Mouse (Mus musculus) ES-CJ7 (cell line): Measurements from ENCODE around the gene Gng2.

ENCODE experiments used
- DNase-seq: peaks from one replicate; pipeline ENCODE4 v3.0.0; 2011; ENCODE audit warnings: low read depth, low spot score

Gng2 gene

DNA sequence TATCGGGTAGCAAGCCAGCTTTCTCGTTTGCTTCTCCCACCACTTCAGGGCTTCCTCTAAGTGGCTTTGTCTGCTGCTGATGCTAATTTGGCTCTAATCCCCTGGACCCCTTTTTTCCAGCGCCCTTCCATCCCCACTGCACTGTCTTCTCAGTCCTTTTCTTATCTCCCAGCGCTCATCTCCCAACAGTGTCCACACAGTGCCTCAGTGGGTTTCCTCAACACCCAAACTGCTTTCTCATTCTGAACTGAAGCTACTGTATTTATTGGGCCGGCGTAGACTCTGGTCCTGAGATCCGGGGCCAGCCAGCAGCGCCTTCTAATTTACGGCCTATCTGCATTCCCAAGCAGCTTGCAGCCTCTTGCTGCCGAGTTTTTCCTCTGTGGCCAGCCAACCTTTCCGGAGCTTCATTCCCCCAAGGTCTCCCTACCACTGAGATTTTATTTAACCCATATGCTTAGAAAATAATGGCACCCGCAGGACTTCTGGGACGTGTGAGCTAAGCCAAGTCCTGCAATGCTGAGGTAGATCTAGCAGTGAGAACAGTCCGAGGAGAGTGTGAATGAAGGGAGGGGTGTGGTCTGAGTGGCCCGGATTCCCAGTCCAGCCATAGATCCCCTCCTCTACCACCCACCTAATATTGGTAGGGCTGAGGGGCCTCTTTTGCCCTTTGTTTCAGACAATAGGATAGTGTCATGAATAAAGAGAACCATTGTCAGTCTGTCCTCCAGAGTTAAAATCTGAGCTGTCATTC, at the start of gene Gng2:
Gene Gng2 (minus strand): TSS at position 357 of the 754 bp plus-strand sequence.
- no peak for DNase-seq

- DNase-seq = peak; percentile 30
Observed at GRCm38 (mm10) chr14:20024888-20025719, 47.7 kb upstream of the Gng2 start.

- DNase-seq = no peak
Observed at GRCm38 (mm10) chr14:20023939-20024338, 46.5 kb upstream of the Gng2 start.

GRCm38 (mm10) chr14:20019486-20019885, 42.1 kb upstream of the Gng2 start:
- DNase-seq = no peak

DNA sequence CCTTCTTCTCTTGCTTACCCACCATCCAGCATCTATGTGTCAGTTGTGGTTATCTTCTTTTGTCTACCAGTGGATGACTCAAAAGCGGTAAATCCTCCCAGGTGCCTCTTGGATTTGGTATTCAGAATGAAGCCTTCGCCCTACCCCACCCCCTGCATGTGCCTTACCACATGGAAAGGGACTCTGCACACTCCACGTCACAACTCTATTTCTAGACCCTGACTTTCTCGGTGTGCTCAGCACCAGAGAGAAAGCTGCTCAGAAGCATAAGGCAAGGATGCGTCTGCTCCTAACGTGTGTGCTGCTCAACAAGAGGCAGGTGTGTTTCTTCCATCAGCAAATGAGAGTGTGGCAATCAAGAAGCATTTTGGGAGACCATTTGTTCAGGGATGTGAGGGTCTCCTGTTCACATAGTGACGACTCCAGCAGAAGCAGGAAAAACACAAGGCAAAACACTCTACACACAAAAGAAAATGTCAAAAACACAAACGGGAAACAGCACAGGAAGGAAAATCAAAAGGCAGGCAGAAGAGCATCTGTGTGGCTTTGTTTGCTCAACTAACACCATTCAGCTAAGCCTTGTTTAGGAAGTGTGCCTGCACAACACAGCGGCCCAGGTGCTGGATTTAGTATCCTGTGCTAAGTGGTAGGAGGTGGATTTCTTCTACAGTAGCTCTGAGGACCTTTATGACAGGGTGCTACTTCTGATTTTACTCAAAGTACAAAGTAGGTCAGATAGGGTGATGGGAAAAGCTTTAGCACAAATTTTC, 35.3 kb upstream of the Gng2 start:
- DNase-seq = no peak

DNA sequence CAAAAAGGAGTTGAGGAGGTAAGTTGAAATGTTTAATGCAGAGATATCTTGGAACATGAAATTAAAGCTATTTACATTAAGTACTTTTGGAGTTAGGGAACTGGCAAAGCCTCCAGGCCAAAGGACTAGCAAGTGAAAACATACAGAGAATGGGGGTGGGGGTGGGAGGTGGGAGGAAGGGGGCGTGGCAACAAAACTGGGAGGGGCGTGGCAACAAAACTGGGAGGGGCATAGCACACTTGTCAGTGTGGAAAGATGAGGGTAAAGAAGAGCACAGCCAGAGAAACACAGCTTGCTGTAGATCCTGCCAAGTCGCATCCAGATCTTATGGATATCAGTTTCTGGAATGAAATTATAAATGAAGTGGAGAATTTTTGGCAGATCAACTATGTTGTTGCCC, 30.0 kb upstream of the Gng2 start:
- DNase-seq = no peak

DNA sequence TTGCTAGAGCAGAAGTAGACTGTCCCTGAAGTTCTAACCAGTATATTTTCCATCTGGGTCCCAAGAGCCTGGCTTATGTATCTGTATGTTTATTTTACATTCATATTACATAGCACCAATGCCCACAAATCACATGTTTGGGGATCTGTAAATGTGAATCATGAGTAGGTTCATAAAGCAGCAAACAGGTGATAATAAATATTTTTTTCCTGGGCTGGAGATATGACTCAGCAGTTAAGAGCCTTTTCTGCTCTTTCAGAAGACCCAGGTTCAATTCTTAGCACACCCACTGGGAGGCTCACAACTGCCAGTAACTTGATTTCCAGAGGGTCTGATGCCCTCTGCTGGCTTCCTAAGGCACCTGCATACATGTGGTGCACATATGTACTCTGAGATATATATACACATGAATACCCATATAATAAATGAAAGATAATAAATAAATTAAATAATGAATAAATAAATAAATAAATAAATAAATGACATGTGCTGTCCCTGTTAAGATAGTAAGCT, 27.4 kb upstream of the Gng2 start:
- peak; percentile 73 for DNase-seq

GRCm38 (mm10) chr14:19996853-19997252, 19.4 kb upstream of the Gng2 start:
- peak; percentile 52 for DNase-seq

GRCm38 (mm10) chr14:19995943-19996342, 18.5 kb upstream of the Gng2 start:
- no peak for DNase-seq

- DNase-seq = peak; percentile 56
Observed at GRCm38 (mm10) chr14:19994068-19994467, 16.6 kb upstream of the Gng2 start.

DNA sequence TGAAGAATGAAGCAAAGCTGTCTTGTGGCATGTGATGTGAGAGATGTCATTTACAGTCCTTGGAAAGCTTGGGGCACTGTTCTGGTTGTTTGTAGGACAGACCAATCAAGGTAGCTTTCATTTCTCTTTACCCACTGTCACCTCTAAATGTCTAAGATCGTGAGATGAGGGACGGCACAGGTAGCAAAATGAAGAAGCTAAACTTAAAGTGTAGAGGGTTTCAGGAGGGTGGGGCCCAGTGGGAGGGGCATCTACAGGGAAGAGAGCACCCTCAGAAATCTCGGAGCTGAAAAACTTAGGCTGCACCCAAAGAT, 16.1 kb upstream of the Gng2 start:
- no peak for DNase-seq

DNA sequence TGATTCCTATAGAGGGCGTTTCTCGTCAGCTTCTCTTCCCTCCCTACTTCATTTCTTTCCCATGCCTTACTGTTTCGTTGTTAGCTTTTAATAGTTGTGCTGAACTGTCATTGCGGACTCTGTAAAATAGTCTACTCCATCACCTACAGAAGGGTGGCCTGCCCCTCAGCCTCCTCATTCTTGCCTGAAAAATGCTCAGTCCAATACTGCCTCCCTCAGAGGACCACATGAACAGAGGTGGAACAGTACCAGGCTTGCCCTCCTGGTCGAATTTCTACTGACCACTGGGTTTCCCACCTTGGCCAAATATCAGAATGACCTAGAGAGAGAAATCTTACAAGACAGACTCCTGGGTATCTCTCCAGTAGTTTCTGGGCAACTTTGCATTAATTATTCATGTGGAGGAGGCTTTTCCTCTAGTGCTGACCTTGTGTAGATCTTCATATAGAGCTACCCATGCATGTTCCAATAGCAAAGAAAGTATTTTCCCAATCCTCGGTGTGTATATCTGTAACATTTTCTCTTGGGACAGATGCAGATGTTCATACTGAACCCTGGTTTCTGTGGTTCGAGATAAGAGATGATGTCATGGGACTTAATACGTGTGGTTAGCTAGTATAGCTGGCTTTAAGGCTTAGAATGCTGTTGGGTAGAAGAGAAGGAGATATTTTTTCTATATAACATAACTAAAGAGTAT, 15.6 kb upstream of the Gng2 start:
- DNase-seq = no peak

DNA sequence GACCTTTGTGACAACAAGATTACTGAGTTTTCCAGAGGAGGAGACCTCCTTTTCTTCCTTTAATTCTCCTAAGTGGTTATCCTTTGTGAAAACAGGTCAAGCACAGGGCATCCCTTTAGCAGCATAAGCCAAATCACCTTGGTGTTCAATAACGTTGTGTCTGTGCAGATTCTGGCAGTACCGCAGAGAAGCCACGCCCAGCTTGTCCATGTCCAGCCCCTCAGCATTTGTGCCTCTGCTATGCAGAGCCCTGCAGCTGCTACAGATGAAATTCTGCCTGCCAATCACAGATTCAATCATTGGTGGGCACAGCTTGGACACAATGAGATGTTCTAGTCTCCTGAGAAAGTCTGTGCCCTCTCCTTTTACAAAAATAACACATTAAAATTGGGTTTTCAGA, 14.4 kb upstream of the Gng2 start:
- DNase-seq = peak; percentile 46

DNA sequence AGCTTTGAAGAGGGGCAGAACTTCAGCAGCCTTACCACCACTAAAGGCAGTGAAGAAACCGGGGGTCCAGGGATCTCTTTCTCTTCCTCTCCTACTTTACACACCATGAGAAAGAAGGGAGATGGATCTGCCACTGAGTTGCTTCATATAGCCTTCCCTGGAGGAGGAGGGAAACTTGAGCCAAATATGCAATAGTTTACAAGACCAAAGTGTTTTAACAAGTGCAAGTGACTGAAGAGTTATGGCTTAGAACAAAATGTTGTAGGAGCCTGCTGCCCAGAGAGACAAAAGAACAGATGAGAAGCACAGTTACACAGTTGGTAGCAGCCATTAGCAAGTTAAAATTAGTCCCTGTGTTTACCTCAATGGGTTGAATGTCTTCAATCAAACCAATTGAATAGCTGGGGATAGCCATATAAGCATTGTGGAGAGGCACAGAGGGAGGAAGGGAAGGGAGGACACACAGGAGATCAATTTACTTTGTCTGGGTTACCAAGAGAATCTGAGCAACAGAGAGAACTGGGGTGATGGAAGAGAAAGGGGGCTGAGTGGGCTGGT, 13.1 kb upstream of the Gng2 start:
- DNase-seq = peak; percentile 70

- DNase-seq = peak; percentile 71
Observed at GRCm38 (mm10) chr14:19988410-19988809, 11.0 kb upstream of the Gng2 start.

GRCm38 (mm10) chr14:19987358-19987834, 10.0 kb upstream of the Gng2 start:
- DNase-seq = no peak

- peak; percentile 93 for DNase-seq
Observed at GRCm38 (mm10) chr14:19986614-19987357, 9.4 kb upstream of the Gng2 start.

- DNase-seq = no peak
Observed at GRCm38 (mm10) chr14:19985912-19986613, 8.6 kb upstream of the Gng2 start.

- DNase-seq = no peak
Observed at GRCm38 (mm10) chr14:19985107-19985911, 7.9 kb upstream of the Gng2 start.
